Mouse (Mus musculus) C2C12 (cell line): ENCODE data around the gene 6430571L13Rik. TPM values are rescaled to one million over a fixed set of nuclear protein-coding genes. Genes with fewer than 3 reads are reported as not detected.

Experiments used
- H3K27me3 ChIP-seq: one replicate; pipeline ENCODE4 v1.6.1; 2011; ENCODE audit not compliant: control insufficient read depth, insufficient read depth, insufficient read length
- H3K36me3 ChIP-seq: one replicate; pipeline ENCODE4 v1.6.1; 2011; ENCODE audit not compliant: control insufficient read depth, insufficient read depth
- H3K4me3 ChIP-seq: one replicate; pipeline ENCODE4 v1.5.1; 2011; ENCODE audit warnings: mild to moderate bottlenecking, control low read depth; ENCODE audit not compliant: poor library complexity, insufficient read depth, severe bottlenecking
- H3K79me2 ChIP-seq: one replicate; pipeline ENCODE4 v1.6.1; 2011; ENCODE audit not compliant: control insufficient read depth, insufficient read depth
- H3K79me3 ChIP-seq: one replicate; pipeline ENCODE4 v1.6.1; 2011; ENCODE audit warnings: low read depth, control low read depth
- H3ac ChIP-seq: one replicate; pipeline ENCODE3; 2011; ENCODE audit warnings: low read depth; ENCODE audit not compliant: control insufficient read depth, insufficient read length
- CEBPB ChIP-seq: IDR thresholded peaks from one replicate; pipeline ENCODE4 v1.6.1; 2011; ENCODE audit warnings: low read depth, mild to moderate bottlenecking, control low read depth, moderate library complexity
- CTCF ChIP-seq: IDR thresholded peaks from one replicate; pipeline ENCODE4 v1.5.1; 2011; ENCODE audit not compliant: control insufficient read depth, insufficient read depth, insufficient read length
- FOSL1 ChIP-seq: IDR thresholded peaks from one replicate; pipeline ENCODE4 v1.8.0; 2011; ENCODE audit warnings: mild to moderate bottlenecking, low read length; ENCODE audit not compliant: poor library complexity, insufficient read depth, severe bottlenecking
- MAX ChIP-seq: IDR thresholded peaks from one replicate; pipeline ENCODE4 v1.6.1; 2011; ENCODE audit warnings: mild to moderate bottlenecking, control low read depth
- MYOD1 ChIP-seq: IDR thresholded peaks from one replicate; pipeline ENCODE4 v1.6.1; 2011; ENCODE audit warnings: low read depth; ENCODE audit not compliant: control insufficient read depth, insufficient read length
- MYOG ChIP-seq: IDR thresholded peaks from one replicate; pipeline ENCODE4 v1.6.1; 2011; ENCODE audit not compliant: control insufficient read depth, insufficient read length; ENCODE audit errors: extremely low read depth
- USF1 ChIP-seq: IDR thresholded peaks from one replicate; pipeline ENCODE4 v1.6.1; 2011; ENCODE audit warnings: low read depth, mild to moderate bottlenecking, control low read depth, moderate library complexity
- polyA plus RNA-seq: library from polyadenylated mRNA; unstranded; fragments of >200 nt; fragmentation: generic; extraction: Trizol; gene quantifications from one replicate; pipeline ENCODE4 v1.2.1, GENCODE M21; 2012; ENCODE audit warnings: missing spikeins

6430571L13Rik gene
- polyA plus RNA-seq, 1 experiment, result 0.04 TPM

DNA sequence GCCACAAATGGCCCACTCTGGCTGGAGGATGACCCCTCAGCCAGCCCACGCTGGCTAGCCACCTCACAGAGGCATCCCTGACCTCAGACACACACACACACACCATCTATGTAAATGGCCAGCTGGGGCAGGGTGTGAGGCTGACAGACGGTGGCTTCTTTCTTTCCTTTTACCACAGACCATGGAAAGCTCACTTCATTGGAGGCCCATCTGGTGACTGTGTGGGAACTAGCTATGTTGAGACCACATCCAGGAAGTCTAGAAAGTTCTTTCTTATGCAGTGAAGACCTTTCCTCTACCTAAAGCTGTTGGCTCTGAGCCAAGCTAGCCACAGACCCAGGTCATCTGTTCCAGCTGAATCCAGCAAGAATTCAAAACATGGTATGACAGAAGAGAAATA is 6.7 kb upstream of the 6430571L13Rik start:
- no peak overlapping the region for H3K4me3 ChIP-seq
- TF ChIP-seq USF1 (no peak), CTCF (no peak), FOSL1 (no peak), MAX (no peak)
- no peaks in the 10 kb centered on the region for H3K36me3 ChIP-seq
- H3ac ChIP-seq, result no peak overlapping the region
- H3K27me3 ChIP-seq, result no peaks in the 10 kb centered on the region
- no peaks in the 10 kb centered on the region for H3K79me3 ChIP-seq
- no peaks in the 10 kb centered on the region for H3K79me2 ChIP-seq

DNA sequence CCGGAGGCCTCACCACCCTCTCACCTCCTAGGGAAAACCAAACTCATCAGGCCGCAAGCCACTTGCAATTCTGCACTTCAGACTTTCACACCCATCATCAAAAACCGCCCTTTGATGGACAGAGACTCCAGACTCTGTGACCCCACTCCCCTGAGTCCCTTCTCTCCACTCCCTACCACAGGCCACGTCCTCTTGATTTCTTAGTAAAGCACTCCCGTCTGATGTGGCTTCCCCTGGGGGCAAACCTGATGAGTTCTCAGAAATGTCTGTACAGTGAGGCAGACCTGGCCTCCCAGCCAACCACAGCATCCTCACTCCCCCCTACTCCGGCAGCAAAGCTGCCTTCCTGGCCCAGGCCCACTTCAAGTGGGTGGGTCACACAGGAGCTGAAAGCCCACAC is 6.0 kb upstream of the 6430571L13Rik start:
- no peak overlapping the region for H3K4me3 ChIP-seq
- H3K27me3 ChIP-seq, result no peaks in the 10 kb centered on the region
- H3ac ChIP-seq, result no peak overlapping the region
- H3K79me3 ChIP-seq, result no peaks in the 10 kb centered on the region
- no peaks in the 10 kb centered on the region for H3K36me3 ChIP-seq
- no peaks in the 10 kb centered on the region for H3K79me2 ChIP-seq
- no peak for TF ChIP-seq MYOD1
- TF ChIP-seq MAX, result no peak
- TF ChIP-seq USF1, result no peak
- TF ChIP-seq CEBPB, result no peak
- no peak for TF ChIP-seq MYOG
- TF ChIP-seq FOSL1, result no peak
- no peak for TF ChIP-seq CTCF

DNA sequence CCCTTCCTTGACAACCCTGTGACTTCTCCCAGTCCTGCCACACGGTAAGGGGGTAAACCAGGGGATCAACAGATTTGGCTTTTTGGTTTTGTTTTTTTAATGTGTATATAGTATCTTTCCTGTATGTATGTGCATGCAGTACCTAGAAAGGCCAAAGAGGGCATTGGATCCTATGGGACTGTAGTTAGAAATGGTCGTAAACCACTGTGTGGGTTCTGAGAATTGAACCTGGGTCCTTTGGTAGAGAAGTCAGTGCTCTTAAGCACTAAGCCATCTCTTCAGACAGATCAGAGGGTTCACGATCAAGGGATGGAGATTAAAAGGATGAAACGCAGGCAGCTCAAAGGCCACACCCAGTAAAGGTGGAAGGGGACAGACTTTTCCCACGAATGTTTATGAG is 5.4 kb upstream of the 6430571L13Rik start:
- Histone ChIP-seq H3K79me3 (no peaks in the 10 kb centered on the region), H3ac (no peak overlapping the region), H3K27me3 (no peaks in the 10 kb centered on the region), H3K79me2 (no peaks in the 10 kb centered on the region), H3K36me3 (no peaks in the 10 kb centered on the region), H3K4me3 (no peak overlapping the region)
- TF ChIP-seq MAX, result no peak
- no peak for TF ChIP-seq CEBPB
- TF ChIP-seq CTCF, result no peak
- TF ChIP-seq USF1, result no peak
- no peak for TF ChIP-seq MYOG
- TF ChIP-seq FOSL1, result no peak
- no peak for TF ChIP-seq MYOD1

DNA sequence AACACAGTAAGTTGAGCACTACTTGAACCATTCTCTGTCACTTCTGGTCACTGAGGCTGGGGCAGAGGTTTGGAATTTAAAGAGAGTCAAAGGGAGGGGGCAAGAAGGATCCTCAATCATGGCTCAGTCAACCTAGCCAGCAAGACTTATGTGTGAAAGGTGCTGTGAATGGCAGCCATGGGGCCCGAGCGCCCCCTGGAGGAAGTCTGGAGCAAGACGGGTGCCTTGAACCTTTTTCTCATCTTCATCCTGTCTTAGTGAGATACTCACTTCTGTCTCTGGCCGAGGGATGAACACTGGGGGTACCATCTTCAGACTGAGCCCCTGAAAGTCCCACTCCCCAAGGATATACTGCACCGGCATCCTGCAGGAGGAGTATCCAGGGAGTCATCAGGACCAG is 4.5 kb upstream of the 6430571L13Rik start:
- Histone ChIP-seq H3ac (no peak overlapping the region), H3K4me3 (no peak overlapping the region), H3K36me3 (no peaks in the 10 kb centered on the region), H3K27me3 (no peaks in the 10 kb centered on the region), H3K79me3 (no peaks in the 10 kb centered on the region), H3K79me2 (no peaks in the 10 kb centered on the region)
- TF ChIP-seq CTCF, result peak; percentile 69
- TF ChIP-seq MAX, result no peak

DNA sequence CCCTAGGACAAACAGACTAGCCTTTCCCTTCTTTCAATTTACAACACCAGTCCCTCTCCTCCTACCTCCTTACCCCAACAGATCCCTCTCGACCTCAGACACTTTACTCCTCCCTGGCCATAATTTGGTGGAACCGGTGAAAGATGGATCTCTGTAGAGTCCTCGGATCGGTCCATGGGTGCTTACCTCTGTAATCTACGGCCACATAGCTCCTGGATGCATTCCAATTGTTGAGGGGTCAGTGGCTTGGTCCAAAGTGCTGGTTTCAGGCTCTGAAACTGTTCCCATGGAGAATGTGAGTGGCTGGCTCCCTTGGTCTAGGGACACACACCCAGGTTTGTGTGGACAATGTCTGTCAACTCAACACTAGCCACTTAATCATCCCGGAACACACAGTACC is 4.0 kb upstream of the 6430571L13Rik start:
- no peak overlapping the region for H3ac ChIP-seq
- peaks cover 4% of the 10 kb centered on the region for H3K27me3 ChIP-seq
- no peak overlapping the region for H3K4me3 ChIP-seq
- H3K79me2 ChIP-seq, result no peaks in the 10 kb centered on the region
- no peaks in the 10 kb centered on the region for H3K79me3 ChIP-seq
- no peak for TF ChIP-seq MYOD1
- TF ChIP-seq CEBPB, result no peak
- TF ChIP-seq USF1, result no peak
- no peak for TF ChIP-seq MAX
- no peak for TF ChIP-seq CTCF
- no peak for TF ChIP-seq FOSL1
- no peak for TF ChIP-seq MYOG
- H3K36me3 ChIP-seq, result no peaks in the 10 kb centered on the region

DNA sequence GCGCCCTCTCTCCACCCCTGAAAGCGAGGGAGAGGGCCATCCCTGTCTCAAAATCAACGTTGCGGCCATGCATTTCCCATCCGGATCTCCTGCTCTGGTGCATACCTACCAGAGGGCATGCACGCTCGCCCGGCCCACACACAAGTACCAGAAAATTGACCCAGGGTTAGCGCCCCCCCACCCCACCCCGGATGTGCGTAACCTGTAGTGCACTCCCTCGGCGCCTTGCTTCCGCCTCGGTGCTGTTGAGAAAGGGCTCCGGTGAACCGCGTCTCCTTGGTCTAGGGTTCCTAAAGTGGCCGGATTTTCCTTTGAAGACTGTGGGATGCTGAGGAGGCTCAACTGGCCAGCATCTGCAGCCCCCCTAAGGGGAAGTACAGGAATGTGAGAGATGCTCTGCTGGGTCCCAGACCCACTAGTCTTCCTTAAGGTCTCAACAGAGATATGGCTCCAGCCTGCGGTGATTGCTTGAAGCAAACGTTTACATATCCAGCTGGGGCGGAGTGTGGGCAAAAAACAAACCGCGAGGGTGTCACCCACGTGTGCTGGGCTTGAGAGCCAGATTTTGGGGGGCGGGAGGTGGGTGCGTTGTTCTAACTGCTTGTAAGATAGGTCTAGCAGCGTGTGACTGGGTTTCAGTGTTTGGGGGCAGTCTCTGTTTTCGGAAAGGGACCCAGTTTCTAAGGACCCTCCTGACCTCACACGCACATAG is 2.1 kb upstream of the 6430571L13Rik start, which contains the start of gene Hemk1:
TSS of gene Hemk1 (minus strand) at position 179 of the 712 bp plus-strand sequence.
- peak within 1 kb of the TSS; percentile 68 for H3ac ChIP-seq
- no peaks in the 10 kb centered on the region for H3K79me2 ChIP-seq
- H3K79me3 ChIP-seq, result no peaks in the 10 kb centered on the region
- peak within 1 kb of the TSS; percentile 56 for H3K4me3 ChIP-seq
- no peaks in the 10 kb centered on the region for H3K36me3 ChIP-seq
- TF ChIP-seq MYOD1, result no peak
- no peak for TF ChIP-seq CEBPB
- TF ChIP-seq FOSL1, result no peak
- TF ChIP-seq CTCF, result no peak
- TF ChIP-seq USF1, result no peak
- TF ChIP-seq MYOG, result no peak
- no peak for TF ChIP-seq MAX
- H3K27me3 ChIP-seq, result peaks cover 19% of the 10 kb centered on the region
